Mouse (Mus musculus): ENCODE data around the gene Spryd4.
"Not testable (repeated sequence)": the region's sequence is repeated elsewhere in the genome, so short reads cannot be mapped to it uniquely, and the experiment has no call there.

Gene Spryd4

DNA sequence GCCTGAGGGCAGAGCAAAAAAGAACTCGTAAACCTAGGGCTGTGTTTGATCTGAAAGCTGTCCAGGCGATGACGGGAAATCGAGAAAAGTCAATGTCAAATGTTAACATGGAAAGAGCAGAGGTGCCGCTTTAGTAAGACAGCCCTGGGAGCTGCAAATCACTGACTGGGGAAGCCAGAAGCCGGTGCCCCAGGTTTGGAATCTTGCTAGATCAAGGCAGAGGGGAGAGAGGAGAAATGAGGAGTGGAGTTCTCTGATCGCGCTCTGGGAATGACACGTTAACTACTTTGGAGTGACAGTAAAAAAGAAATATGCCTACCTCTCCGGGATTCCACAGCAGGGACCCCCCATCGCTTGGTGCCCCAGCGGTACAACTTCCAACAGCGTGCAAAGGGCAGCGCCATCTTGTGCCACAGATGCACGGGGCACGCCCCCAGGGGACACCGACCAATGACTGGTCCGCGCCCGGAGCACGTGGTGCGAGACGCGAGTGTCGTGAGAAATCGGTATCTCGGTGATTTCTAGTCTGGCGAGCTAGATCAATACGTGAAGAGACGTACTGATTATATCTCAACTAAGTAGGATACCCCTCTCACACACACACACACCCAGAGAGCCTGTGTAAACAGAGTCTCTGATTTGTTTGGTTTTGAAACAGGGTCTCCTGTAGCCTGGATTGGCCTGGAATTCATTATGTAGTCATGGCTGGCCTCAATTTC lies at the start of gene Spryd4:
Gene Spryd4 (minus strand): TSS at position 418 of the 719 bp plus-strand sequence.
- peak; percentile 89 for DNase-seq (ENCODE audit: extremely low read depth, insufficient read length, low spot score)

GRCm38 (mm10) chr10:128260376-128260775 lies 48.8 kb upstream of the Spryd4 start:
- DNase-seq (ENCODE audit: extremely low read depth, insufficient read length, low spot score): not testable (repeated sequence)

- no peak for DNase-seq (ENCODE audit: extremely low read depth, insufficient read length, low spot score)
Measured at GRCm38 (mm10) chr10:128259946-128260345, 48.3 kb upstream of the Spryd4 start.

DNA sequence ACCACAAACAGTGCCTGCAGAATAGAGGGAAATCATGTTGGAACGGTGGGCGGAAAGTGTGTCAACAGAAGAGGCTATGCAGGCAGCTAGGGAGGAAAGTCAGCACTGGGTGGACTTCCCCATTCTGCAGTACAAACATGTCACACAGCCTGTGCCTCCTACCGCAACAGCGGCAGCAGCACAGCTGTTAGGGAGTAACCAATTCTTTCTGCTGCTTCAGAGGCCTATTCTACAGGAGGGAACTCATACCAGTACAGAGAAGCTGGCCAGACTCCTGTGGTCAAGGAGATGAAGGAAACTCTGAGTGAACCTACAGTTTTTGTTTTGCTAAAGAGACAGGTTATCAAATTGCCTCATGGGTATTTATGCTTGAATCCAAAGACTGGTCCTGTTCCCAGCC lies 47.3 kb upstream of the Spryd4 start:
- no peak for DNase-seq (ENCODE audit: extremely low read depth, insufficient read length, low spot score)

GRCm38 (mm10) chr10:128256328-128256727 lies 44.7 kb upstream of the Spryd4 start:
- DNase-seq (ENCODE audit: extremely low read depth, insufficient read length, low spot score): peak; percentile 76

DNA sequence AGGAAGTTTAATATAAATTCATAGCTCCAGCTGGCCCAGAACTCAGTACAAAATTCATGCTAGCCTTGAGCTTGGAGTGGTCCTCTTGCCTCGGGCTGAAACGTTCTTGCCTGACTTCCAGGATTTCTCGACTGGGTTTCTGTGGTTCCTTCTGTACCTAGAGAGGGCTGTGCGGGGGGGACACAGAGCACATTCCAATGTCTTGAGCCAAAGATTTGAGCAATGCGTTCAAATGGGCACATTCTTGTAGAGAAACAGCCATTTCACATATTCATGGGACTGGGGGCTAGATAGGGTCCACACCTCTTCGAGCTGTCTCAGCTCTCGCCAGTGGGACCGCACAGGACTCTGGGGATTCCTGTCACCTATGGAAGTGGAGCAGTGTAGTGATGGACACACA lies 44.3 kb upstream of the Spryd4 start:
- DNase-seq (ENCODE audit: extremely low read depth, insufficient read length, low spot score): no peak

DNA sequence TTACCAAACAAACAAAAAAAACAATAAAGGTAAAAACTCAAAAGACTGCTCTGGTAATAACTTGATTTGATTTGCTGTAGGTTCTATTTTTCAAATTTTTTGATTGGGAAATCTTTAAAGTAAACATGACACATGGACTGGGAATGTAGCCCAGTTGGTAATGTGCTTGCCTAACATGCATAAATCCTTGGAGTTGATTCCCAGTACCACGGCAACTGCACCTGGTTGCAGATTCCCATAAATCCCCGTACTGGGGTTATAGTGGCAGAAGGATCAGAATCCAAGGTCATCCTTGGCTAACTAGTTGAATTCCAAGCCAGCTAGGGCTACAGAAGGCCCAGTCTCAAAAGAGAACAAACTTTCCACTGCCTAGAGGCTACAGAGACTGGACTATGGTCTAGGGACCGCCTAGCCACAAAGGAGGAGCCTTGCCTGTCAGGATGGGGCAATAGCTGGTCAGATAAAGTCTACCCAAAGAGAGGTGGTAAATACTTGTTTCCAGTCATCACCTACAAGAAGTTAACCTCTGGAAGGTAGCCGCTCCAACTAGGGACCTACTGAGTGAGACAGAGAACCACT lies 42.2 kb upstream of the Spryd4 start, which contains the start of gene Apon:
Gene Apon (plus strand): TSS at position 420 of the 579 bp plus-strand sequence.
- peak; percentile 33 for DNase-seq (ENCODE audit: extremely low read depth, insufficient read length, low spot score)

GRCm38 (mm10) chr10:128250565-128250964 lies 39.0 kb upstream of the Spryd4 start:
- no peak for DNase-seq (ENCODE audit: extremely low read depth, insufficient read length, low spot score)

- DNase-seq (ENCODE audit: extremely low read depth, insufficient read length, low spot score): no peak
Measured at GRCm38 (mm10) chr10:128247020-128247732, 35.6 kb upstream of the Spryd4 start.

GRCm38 (mm10) chr10:128244121-128244520 lies 32.5 kb upstream of the Spryd4 start:
- DNase-seq (ENCODE audit: extremely low read depth, insufficient read length, low spot score): no peak

GRCm38 (mm10) chr10:128243252-128243651 lies 31.6 kb upstream of the Spryd4 start:
- no peak for DNase-seq (ENCODE audit: extremely low read depth, insufficient read length, low spot score)

DNA sequence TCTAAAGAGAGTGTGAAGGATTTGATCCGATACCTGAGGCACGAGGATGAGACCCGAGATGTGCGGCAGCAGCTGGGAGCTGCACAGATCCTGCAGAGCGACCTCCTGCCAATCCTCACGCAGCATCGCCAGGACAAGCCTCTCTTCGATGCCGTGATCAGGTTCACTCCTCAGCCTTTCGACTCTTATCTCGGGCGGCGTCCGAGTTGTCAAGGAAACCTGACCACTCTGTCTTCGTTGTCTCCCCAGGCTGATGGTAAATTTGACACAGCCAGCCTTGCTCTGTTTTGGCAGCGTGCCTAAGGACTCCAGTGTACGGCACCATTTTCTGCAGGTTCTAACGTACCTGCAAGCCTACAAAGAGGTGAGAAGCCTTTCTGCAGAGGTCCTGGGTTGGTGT lies 28.5 kb upstream of the Spryd4 start:
- no peak for DNase-seq (ENCODE audit: extremely low read depth, insufficient read length, low spot score)

DNA sequence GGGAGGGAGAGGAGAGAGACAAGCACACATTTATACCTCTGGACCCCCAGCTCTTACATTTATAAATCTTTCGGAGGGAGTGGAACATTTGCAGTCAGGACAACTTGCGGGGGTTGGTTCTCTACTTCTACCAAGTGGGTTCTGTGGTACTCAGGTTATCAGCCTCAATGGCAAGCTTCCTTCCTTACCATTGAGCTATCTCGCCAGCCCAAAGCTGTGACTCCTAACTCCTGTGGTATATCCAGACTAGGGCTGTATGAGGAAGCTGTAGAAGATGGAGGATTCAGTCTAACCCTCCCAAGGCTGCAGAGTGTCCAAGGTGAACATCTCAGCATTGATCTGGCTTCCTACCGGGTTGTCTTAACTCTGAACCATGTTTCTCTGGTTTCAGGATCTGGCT lies 27.5 kb upstream of the Spryd4 start:
- no peak for DNase-seq (ENCODE audit: extremely low read depth, insufficient read length, low spot score)

GRCm38 (mm10) chr10:128237807-128238480 lies 26.3 kb upstream of the Spryd4 start:
- DNase-seq (ENCODE audit: extremely low read depth, insufficient read length, low spot score): no peak

DNA sequence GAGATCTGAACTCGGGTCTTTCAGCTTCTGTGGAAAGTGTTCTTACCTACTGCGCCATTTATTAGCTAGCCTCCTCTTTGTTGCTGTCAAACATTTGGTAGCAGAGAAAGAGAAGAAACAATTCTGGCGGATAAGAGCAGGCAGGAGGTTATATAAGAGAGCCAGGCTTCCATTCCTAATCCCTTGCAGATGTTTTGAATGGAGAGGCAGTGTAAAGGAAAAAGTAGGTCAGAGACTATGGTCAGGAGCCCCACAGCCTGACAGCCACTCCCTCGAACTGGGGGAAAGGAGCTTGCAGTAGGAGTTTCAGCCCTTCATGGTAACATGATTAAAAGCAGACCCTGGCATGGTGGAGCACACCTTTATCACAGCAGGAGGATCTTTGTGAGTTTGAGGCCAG lies 24.7 kb upstream of the Spryd4 start:
- DNase-seq (ENCODE audit: extremely low read depth, insufficient read length, low spot score): no peak

DNA sequence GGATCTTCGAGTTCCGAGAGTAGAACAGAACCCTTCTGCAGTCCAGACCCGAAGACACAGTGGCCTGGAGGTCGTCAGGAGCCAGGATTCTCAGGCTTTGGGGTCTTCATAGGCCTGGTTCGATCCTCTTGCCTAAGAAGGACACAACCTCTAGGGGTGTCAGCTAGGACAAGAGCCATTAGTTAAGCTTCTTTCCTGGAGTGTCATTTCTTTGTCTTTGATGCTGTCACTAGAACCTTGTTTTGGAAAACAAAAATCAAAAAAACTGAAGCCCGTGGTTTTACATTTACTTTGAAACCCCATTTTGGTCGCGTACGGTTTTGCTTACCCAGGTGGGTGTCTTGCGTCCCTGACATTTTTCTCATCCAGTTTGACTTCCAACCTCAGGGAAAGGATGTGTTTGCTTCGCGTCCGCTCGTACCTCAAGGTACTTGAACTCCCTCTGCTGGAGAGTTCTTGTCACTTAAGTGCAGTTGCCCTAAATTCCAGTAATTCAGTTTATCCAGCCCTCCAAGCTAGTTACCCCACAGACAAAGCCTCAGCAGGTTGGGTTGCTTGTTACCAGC lies 20.9 kb upstream of the Spryd4 start:
- DNase-seq (ENCODE audit: extremely low read depth, insufficient read length, low spot score): no peak

DNA sequence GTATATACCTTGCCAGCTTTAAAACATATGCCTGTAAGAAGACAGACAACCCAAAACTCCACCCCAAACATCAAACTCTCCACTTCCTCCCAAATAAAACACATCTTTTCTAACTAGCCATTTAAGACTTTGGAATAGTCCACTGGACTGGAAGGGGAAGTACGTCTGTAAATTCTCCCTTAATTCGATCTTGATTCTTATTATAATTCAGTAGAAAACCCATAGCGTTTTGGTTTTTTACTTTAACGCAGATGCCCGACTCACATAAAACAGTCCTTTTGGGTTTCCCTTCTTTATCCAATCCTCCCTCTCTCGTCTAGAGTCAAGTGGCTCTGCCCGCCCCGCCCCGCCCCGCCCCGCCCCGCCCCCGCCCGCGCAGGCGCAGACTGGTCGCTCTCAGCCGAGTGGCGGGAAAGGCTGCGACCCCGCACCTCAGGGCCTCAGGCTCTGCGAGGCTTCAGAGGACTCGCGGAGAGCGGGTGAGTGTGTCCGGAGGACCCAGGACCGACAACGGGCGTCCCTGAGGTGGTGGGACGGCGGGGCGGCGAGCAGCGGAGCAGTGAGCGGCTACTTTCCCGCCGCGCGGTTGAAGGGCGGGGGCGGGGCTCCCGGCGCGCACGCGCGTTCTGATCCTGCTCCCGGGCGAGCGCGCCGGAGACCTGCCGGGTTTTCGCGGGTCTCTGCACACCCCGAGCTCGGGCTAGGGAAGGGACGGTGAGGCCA lies 20.3 kb upstream of the Spryd4 start, which contains the start of gene Timeless:
Gene Timeless (plus strand): TSS at position 369 of the 723 bp plus-strand sequence.
- DNase-seq (ENCODE audit: extremely low read depth, insufficient read length, low spot score): peak; percentile 88

GRCm38 (mm10) chr10:128231146-128231545 lies 19.5 kb upstream of the Spryd4 start:
- DNase-seq (ENCODE audit: extremely low read depth, insufficient read length, low spot score): no peak

- DNase-seq (ENCODE audit: extremely low read depth, insufficient read length, low spot score): no peak
Measured at GRCm38 (mm10) chr10:128230582-128230981, 19.0 kb upstream of the Spryd4 start.

GRCm38 (mm10) chr10:128228009-128228408 lies 16.4 kb upstream of the Spryd4 start:
- no peak for DNase-seq (ENCODE audit: extremely low read depth, insufficient read length, low spot score)

Data from 3134 (cell line).